ENCODE assay signal across 15 mouse cellular contexts in the genomic region with DNA sequence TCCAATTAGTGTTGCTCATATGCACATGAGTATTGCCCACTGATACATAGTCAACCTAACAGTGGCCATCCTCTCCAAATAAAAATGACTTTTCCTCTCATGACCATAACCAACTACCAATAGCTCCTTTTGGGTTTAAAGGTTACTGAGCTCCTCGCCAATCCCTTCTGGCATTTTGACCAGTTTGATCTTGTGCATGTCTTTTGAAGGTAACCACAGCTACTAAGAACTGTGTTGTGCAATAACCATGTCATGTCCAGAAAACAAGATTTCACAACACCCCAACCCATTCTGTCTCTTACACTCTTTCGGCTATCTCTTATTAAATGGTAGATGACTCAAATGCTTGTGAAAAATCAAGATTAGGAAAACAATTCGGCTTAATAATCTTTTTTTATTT.
A peak's percentile ranks its signal among the peaks of the same experiment; 100 is the strongest.
DNase-seq lines count a peak whose midpoint lies in the region.
"Had no signal": no experiment of that assay in that cellular context is flagged by ENCODE, and none has a peak within 500 bp of the region (broad histone marks: within the 10 kb centered on the region; RNA-seq: fewer than 3 reads in every experiment).

No protein-coding gene starts in this region.

- DNase-seq in kidney, adult 11 months = peak; percentile 23
- DNase-seq in kidney, postnatal 4 days = no peak
- peak; percentile 18 to 44 for DNase-seq in kidney, postnatal 36 days
- DNase-seq in kidney, postnatal 10 days = no peak
- DNase-seq in adipocyte (ENCODE audit: low spot score) = peak; percentile 2
- DNase-seq in frontal cortex, postnatal 14 days (ENCODE audit: low spot score in 2 of 2) = no peak
- DNase-seq: B cell, adult 2 months; cerebellum, adult 11 months; cerebellum, adult 8-10 months; cerebellum, postnatal 14 days; embryo, embryonic 11 days; gastrocnemius, postnatal 10 days; heart, adult 18-20 months; heart, postnatal 10 days; heart, postnatal 4 days had no signal

Comparison
In these comparisons a context has a peak if more than half of its experiments do, and no peak if none do; other contexts are left out.
1. DNase-seq: peak in kidney, adult 11 months (single experiment), kidney, postnatal 36 days (2 of 2) and adipocyte (single experiment); none in kidney, postnatal 4 days (0 of 2), kidney, postnatal 10 days (single experiment) and frontal cortex, postnatal 14 days (0 of 2).